In the genomic region with DNA sequence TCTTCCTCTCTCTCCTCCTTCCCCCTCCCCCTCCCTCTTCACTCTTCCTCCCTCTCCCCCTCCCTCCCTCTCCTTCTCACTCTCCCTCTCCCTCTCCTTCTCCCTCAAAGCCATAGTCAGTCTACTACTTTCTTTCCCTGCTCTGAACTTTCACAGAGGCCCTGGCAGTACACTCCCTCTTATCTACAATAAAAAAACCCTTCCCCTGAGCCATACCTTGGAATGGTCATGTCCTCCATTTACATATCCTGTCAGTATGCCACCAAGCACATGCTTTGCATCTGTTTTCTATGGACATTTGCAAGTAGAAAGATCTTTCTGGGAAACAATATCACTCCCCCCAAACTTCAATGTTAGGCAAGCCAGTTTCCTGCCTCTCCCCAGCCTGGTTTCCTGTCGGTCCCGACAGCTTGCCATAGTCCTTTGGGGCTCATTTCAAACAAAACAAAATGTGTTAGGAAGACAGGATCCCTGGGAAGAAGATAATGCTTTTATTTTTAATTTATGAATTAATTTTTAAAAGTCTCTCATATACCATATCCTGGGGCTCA, we compare ENCODE assay signal across 10 mouse cellular contexts. TPM values are rescaled to one million over a fixed set of nuclear protein-coding genes. Genes with fewer than 3 reads are reported as not detected.
DNase-seq lines count a peak whose midpoint lies in the region; ATAC-seq and TF ChIP-seq lines count a peak whose summit lies in the region.
"Had no signal": no experiment of that assay in that cellular context is flagged by ENCODE, and none has a peak within 500 bp of the region (broad histone marks: within the 10 kb centered on the region; RNA-seq: fewer than 3 reads in every experiment).

Gene Nxpe2, minus strand, starts transcription at position 307 of the 551 bp plus-strand sequence.

- H3K4me3 ChIP-seq in lung, embryonic 14.5 days (ENCODE audit: low read depth, low read length): no peak within 1 kb of the TSS
- no peak within 1 kb of the TSS for H3K4me3 ChIP-seq in lung, adult 2 months (replicated peaks; ENCODE audit: extremely low read depth, low read depth, low read length)
- no peak within 1 kb of the TSS for H3K4me3 ChIP-seq in kidney, postnatal 0 days (replicated peaks; ENCODE audit: low read depth, low read length)
- H3K4me3 ChIP-seq in forebrain, postnatal 0 days (ENCODE audit: low read depth, low read length): no peak within 1 kb of the TSS
- H3K4me3 ChIP-seq: midbrain, embryonic 13.5 days had no signal

- H3K4me2 ChIP-seq in lung, embryonic 14.5 days: no peak within 1 kb of the TSS
- no peak within 1 kb of the TSS for H3K4me2 ChIP-seq in kidney, postnatal 0 days (ENCODE audit: low read length)
- H3K4me2 ChIP-seq in forebrain, postnatal 0 days (ENCODE audit: low read depth): no peak within 1 kb of the TSS
- H3K4me2 ChIP-seq: midbrain, embryonic 13.5 days had no signal

- H3K9me3 ChIP-seq in lung, embryonic 14.5 days (ENCODE audit: low read depth, low read length): no peaks in the 10 kb centered on the region
- no peaks in the 10 kb centered on the region for H3K9me3 ChIP-seq in kidney, postnatal 0 days (replicated peaks; ENCODE audit: low read length)
- H3K9me3 ChIP-seq in forebrain, postnatal 0 days (ENCODE audit: low read length): no peaks in the 10 kb centered on the region
- H3K9me3 ChIP-seq: midbrain, embryonic 13.5 days had no signal

- ATAC-seq in lung, embryonic 14.5 days (ENCODE audit: insufficient read depth): no peak
- ATAC-seq in kidney, postnatal 0 days (replicated peaks; ENCODE audit: low FRiP score, low read depth): no peak
- ATAC-seq in forebrain, postnatal 0 days: no peak
- ATAC-seq: midbrain, embryonic 13.5 days had no signal

- no peaks in the 10 kb centered on the region for H3K27me3 ChIP-seq in lung, embryonic 14.5 days (ENCODE audit: insufficient read depth, low read length)
- no peaks in the 10 kb centered on the region for H3K27me3 ChIP-seq in kidney, postnatal 0 days (ENCODE audit: insufficient read depth, low read length)
- H3K27me3 ChIP-seq in forebrain, postnatal 0 days (ENCODE audit: insufficient read depth, low read length): no peaks in the 10 kb centered on the region
- H3K27me3 ChIP-seq: midbrain, embryonic 13.5 days had no signal

- peak within 1 kb of the TSS; percentile 43; the same call in 1 of the 2 replicates for H3K27ac ChIP-seq in lung, embryonic 14.5 days (ENCODE audit: low read depth)
- H3K27ac ChIP-seq in kidney, postnatal 0 days: peak within 1 kb of the TSS; percentile 76
- no peak within 1 kb of the TSS for H3K27ac ChIP-seq in forebrain, postnatal 0 days (ENCODE audit: low read depth, low read length)
- H3K27ac ChIP-seq: midbrain, embryonic 13.5 days had no signal

- peak; percentile 30 for DNase-seq in lung, embryonic 14.5 days
- no peak for DNase-seq in lung, adult 2 months
- DNase-seq in heart, adult 18-20 months: peak; percentile 42 to 57
- peak; percentile 56 for DNase-seq in kidney, postnatal 0 days (ENCODE audit: low spot score)
- DNase-seq in lung, postnatal 4 days: peak; percentile 25 to 46
- no peak for DNase-seq in forebrain, postnatal 0 days
- DNase-seq in frontal cortex, postnatal 25 days (ENCODE audit: low spot score in 2 of 2): no peak
- DNase-seq in frontal cortex, postnatal 10 days (ENCODE audit: low spot score in 2 of 2): no peak
- DNase-seq: right cerebral cortex, postnatal 25 days had no signal

- TF ChIP-seq CTCF in lung, embryonic 14.5 days (IDR thresholded peaks at IDR 0.05; ENCODE audit: low read depth): no peak
- no peak for TF ChIP-seq CTCF in lung, adult 2 months (IDR thresholded peaks at IDR 0.05; ENCODE audit: insufficient read depth, low read length)
- no peak for TF ChIP-seq CTCF in kidney, postnatal 0 days (IDR thresholded peaks at IDR 0.05; ENCODE audit: low read depth)
- TF ChIP-seq CTCF in forebrain, postnatal 0 days (IDR thresholded peaks at IDR 0.05; ENCODE audit: low read depth): no peak

- no peak for TF ChIP-seq POLR2A in lung, adult 2 months (IDR thresholded peaks at IDR 0.05; ENCODE audit: borderline replicate concordance, extremely low read depth, low read depth, low read length)

- WGBS in lung, embryonic 14.5 days: 46% methylated on average over 2 of the region's 2 CpGs
- 38% methylated on average over 2 of the region's 2 CpGs for WGBS in lung, adult 2 months
- WGBS in kidney, postnatal 0 days: 44% methylated on average over 2 of the region's 2 CpGs
- WGBS in forebrain, postnatal 0 days: 63% methylated on average over 2 of the region's 2 CpGs

- H3K9ac ChIP-seq in lung, embryonic 14.5 days: no peak within 1 kb of the TSS
- no peak within 1 kb of the TSS for H3K9ac ChIP-seq in kidney, postnatal 0 days (ENCODE audit: low read depth, low read length)
- no peak within 1 kb of the TSS for H3K9ac ChIP-seq in forebrain, postnatal 0 days
- H3K9ac ChIP-seq: midbrain, embryonic 13.5 days had no signal

- no peaks in the 10 kb centered on the region for H3K4me1 ChIP-seq in lung, embryonic 14.5 days (ENCODE audit: insufficient read depth)
- H3K4me1 ChIP-seq in lung, adult 2 months (ENCODE audit: control insufficient read depth, insufficient read depth, low read length): peaks cover 9% of the 10 kb centered on the region
- no peaks in the 10 kb centered on the region for H3K4me1 ChIP-seq in kidney, postnatal 0 days (replicated peaks; ENCODE audit: insufficient read depth, low read length)
- H3K4me1 ChIP-seq in forebrain, postnatal 0 days (ENCODE audit: insufficient read depth): no peaks in the 10 kb centered on the region
- H3K4me1 ChIP-seq: midbrain, embryonic 13.5 days had no signal

- H3K36me3 ChIP-seq in lung, embryonic 14.5 days (ENCODE audit: insufficient read depth): no peaks in the 10 kb centered on the region
- no peaks in the 10 kb centered on the region for H3K36me3 ChIP-seq in kidney, postnatal 0 days (ENCODE audit: insufficient read depth, low read length)
- H3K36me3 ChIP-seq in forebrain, postnatal 0 days (ENCODE audit: insufficient read depth): no peaks in the 10 kb centered on the region
- H3K36me3 ChIP-seq: midbrain, embryonic 13.5 days had no signal

RNA-seq across cellular contexts. Expression of gene Nxpe2, which starts in this region (rescaled TPM):
- 0.99 and 1.1 TPM in 2 replicates for polyA plus RNA-seq in lung, embryonic 14.5 days (2014; fragmentation: Nextera tagmentation; extraction: Ambion mirVana)
- polyA plus RNA-seq in lung, adult 2 months (2012; rRNA removed): 3.0 and 3.1 TPM in 2 replicates
- 1 to 10 TPM in 1 of 2 experiments, under 1 TPM in 1; 0.74 to 1.7 TPM for total RNA-seq in heart, adult 18-20 months (2021)
- 0.87 and 2.1 TPM in 2 replicates for polyA plus RNA-seq in kidney, postnatal 0 days (2015; fragmentation: Nextera tagmentation; extraction: Ambion mirVana)
- total RNA-seq in forebrain, postnatal 0 days (2014; rRNA removed): not detected in 2 replicates
- polyA plus RNA-seq in forebrain, postnatal 0 days (2015; fragmentation: Nextera tagmentation; extraction: Ambion mirVana): 0.08 and 0.38 TPM in 2 replicates

Comparison
In these comparisons a context has a peak if more than half of its experiments do, and no peak if none do; other contexts are left out.
1. DNase-seq: peak in lung, embryonic 14.5 days (single experiment), heart, adult 18-20 months (2 of 2), kidney, postnatal 0 days (single experiment) and lung, postnatal 4 days (2 of 2); none in lung, adult 2 months (single experiment), forebrain, postnatal 0 days (single experiment), frontal cortex, postnatal 25 days (0 of 2) and frontal cortex, postnatal 10 days (0 of 2).